Mouse (Mus musculus): ENCODE measurements around the gene Oxsm.

DNA sequence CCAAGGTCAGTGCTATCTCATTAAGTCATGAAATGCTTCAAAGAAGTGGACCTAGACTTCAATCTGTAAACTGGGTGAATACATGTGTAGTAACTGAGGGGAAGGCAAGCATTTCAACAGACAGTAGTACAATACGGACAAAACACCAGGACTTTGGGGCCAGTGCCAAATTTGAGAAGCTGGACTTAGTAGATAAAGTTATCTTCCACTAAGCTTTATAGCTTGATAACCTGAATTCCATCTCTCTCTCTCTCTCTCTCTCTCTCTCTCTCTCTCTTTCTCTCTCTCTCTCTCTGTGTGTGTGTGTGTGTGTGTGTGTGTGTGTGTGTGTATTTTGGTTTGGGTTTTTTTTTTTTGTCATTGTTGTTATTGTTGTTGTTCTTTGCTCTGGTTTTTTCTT lies 4.5 kb downstream of the Oxsm start:
- TF ChIP-seq CTCF (IDR thresholded peaks at IDR 0.05; ENCODE audit: extremely low read depth, insufficient read depth, insufficient read length, insufficient replicate concordance) (no peak), POLR2A (IDR thresholded peaks at IDR 0.05; ENCODE audit: low read depth, low read length) (no peak)
